Mouse (Mus musculus): ENCODE data around the gene Bloc1s2. TPM values are rescaled to one million over a fixed set of nuclear protein-coding genes. Genes with fewer than 3 reads are reported as not detected.
A peak's percentile ranks its signal among the peaks of the same experiment; 100 is the strongest.
"Not testable (repeated sequence)": the region's sequence is repeated elsewhere in the genome, so short reads cannot be mapped to it uniquely, and the experiment has no call there.

Gene Bloc1s2
- polyA plus RNA-seq, 1 experiment: 55.9 TPM

DNA sequence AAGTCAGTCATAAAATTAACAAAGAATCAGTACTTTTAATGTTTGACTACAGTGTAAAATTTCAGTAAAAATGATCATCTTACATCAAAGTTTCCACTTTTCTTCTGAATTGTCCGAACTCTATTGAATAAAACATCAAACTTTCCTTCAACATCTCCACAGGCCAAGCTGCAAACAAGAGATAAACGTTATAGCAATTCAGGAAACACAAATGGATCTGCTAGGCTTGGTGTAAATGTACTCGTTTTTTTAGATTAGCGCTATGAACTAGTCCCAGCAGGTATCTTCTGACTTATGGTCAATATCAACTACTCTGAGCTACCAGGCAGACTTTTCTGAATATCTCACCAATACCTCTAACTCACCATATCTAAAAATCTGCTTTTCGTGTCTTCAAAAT is 13.3 kb downstream of the Bloc1s2 start:
- H3K27ac ChIP-seq (ENCODE audit: insufficient read depth, low read depth, low read length): no peak overlapping the region
- H3K4me1 ChIP-seq (ENCODE audit: control insufficient read depth, insufficient read depth, low read length): peaks cover 7% of the 10 kb centered on the region; the same call in 1 of the 2 replicates
- H3K4me3 ChIP-seq (ENCODE audit: insufficient read depth, low read length): no peak overlapping the region
- TF ChIP-seq CTCF (IDR thresholded peaks at IDR 0.05; ENCODE audit: low read depth, low read length) (no peak), POLR2A (IDR thresholded peaks at IDR 0.05; ENCODE audit: borderline replicate concordance, low read depth, low read length) (no peak)

DNA sequence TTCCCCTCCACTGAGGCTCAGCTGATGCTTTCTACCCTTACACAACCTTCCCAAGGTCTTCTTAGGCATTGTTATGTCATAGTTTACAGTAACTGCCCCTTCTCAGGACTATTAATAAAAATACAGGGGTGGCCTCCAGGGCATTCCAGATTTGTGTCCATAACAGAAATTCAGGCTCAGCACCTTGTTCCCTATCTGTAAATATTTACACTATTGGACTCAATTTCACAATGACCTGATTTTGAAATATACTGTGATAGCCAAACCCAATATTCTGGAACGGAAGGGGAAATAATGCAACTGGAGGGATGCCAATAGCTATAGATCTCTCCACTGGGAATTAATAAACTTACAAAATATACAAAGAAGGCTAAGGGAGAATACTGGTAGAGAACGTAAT is 17.7 kb downstream of the Bloc1s2 start:
- TF ChIP-seq CTCF (IDR thresholded peaks at IDR 0.05; ENCODE audit: low read depth, low read length): no peak
- TF ChIP-seq POLR2A (IDR thresholded peaks at IDR 0.05; ENCODE audit: borderline replicate concordance, low read depth, low read length): no peak
- no peak overlapping the region for H3K27ac ChIP-seq (ENCODE audit: insufficient read depth, low read depth, low read length)

DNA sequence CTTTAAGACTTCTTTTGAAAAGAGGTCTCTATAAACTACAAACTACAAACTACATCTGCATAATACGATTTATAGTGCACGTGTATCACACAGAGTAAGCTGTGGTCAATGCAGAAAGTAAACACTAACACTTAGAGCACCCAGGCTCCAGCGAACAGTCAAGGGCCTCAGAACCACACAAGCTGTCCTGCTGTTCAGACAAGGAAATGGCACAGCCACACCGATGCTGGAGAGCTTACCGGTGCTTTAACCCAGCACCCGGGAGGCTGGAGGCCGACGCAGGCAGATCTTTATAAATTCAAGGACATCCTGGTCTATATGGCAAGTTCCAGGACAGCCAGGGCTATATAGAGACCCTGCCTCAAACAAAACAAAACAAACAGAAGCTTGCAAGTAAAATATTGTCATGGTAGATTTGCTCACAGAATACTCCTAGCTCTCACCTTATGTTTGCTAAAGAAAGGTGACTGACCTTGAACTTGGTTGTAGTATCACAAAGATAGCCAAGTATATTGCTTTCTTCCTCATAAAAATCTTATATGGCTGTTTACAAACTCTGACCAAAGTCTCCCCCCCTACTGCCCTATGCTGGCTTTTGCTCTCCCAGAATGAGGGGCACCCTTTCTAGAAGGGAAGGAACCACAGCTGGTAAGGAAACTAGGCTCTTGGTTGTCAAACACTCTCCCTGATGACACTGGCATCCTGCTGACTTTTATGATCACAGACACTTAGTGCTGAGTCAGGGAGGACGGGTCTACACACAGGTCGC is 18.3 kb downstream of the Bloc1s2 start:
- TF ChIP-seq CTCF (IDR thresholded peaks at IDR 0.05; ENCODE audit: low read depth, low read length): no peak
- Histone ChIP-seq H3K27ac (ENCODE audit: insufficient read depth, low read depth, low read length) (no peak overlapping the region), H3K4me3 (ENCODE audit: insufficient read depth, low read length) (no peak overlapping the region)

More for the DNA sequence above, 17.7 kb downstream of the Bloc1s2 start:
- H3K4me1 ChIP-seq (ENCODE audit: control insufficient read depth, insufficient read depth, low read length): no peaks in the 10 kb centered on the region
- no peak overlapping the region for H3K4me3 ChIP-seq (ENCODE audit: insufficient read depth, low read length)

GRCm38 (mm10) chr19:44121137-44121536 is 25.1 kb downstream of the Bloc1s2 start:
- H3K27ac ChIP-seq (ENCODE audit: insufficient read depth, low read depth, low read length): no peak overlapping the region
- peaks cover 11% of the 10 kb centered on the region for H3K4me1 ChIP-seq (ENCODE audit: control insufficient read depth, insufficient read depth, low read length)
- TF ChIP-seq POLR2A (IDR thresholded peaks at IDR 0.05; ENCODE audit: borderline replicate concordance, low read depth, low read length) (no peak), CTCF (IDR thresholded peaks at IDR 0.05; ENCODE audit: low read depth, low read length) (no peak)
- H3K4me3 ChIP-seq (ENCODE audit: insufficient read depth, low read length): no peak overlapping the region

More for the DNA sequence above, 18.3 kb downstream of the Bloc1s2 start:
- H3K4me1 ChIP-seq (ENCODE audit: control insufficient read depth, insufficient read depth, low read length): no peaks in the 10 kb centered on the region

- H3K4me1 ChIP-seq (ENCODE audit: control insufficient read depth, insufficient read depth, low read length): peaks cover 11% of the 10 kb centered on the region
- H3K4me3 ChIP-seq (ENCODE audit: insufficient read depth, low read length); H3K27ac ChIP-seq (ENCODE audit: insufficient read depth, low read depth, low read length): not testable (repeated sequence)
Measured at GRCm38 (mm10) chr19:44120686-44121085, 25.6 kb downstream of the Bloc1s2 start.

DNA sequence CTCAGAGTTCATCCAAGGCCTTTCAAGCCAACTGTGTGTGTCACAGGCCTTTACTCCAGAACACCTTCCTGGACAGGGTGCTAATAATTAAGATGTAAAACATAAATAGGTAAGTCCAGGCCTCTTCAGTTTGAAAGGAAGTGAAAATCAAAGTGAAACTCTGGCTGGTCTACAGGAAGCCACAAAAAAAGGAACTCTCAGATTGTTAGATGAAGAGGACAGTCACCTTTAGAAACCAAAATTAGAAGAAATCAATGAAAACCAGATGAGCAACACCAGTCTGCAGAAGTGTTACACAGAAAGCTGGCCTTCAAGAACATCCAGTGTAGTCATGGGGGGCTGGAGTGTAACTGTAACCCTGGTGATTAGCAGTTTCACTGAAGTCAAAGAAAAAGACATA is 28.5 kb downstream of the Bloc1s2 start:
- Histone ChIP-seq H3K27ac (ENCODE audit: insufficient read depth, low read depth, low read length) (no peak overlapping the region), H3K4me3 (ENCODE audit: insufficient read depth, low read length) (no peak overlapping the region), H3K4me1 (ENCODE audit: control insufficient read depth, insufficient read depth, low read length) (peaks cover 11% of the 10 kb centered on the region)
- no peak for TF ChIP-seq CTCF (IDR thresholded peaks at IDR 0.05; ENCODE audit: low read depth, low read length)
- no peak for TF ChIP-seq POLR2A (IDR thresholded peaks at IDR 0.05; ENCODE audit: borderline replicate concordance, low read depth, low read length)

DNA sequence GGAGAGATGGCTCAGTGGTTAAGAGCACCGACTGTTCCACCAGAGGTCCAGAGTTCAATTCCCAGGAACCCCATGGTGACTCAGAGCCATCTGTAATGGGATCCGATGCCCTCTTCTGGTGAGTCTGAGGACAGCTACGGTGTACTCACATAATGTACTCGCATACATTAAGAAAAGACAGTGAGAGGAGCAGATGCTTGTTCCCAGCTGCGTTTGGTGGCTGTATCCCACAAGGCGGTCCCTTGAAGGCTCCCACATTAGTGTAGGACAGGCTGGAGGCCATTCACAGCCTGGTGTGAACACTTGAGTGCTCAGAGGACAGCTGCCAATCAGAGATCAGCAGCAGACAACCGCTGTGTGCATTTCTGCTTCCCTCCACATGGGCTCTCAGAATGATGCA is 34.5 kb downstream of the Bloc1s2 start:
- Histone ChIP-seq H3K27ac (ENCODE audit: insufficient read depth, low read depth, low read length) (no peak overlapping the region), H3K4me1 (ENCODE audit: control insufficient read depth, insufficient read depth, low read length) (peaks cover 15% of the 10 kb centered on the region), H3K4me3 (ENCODE audit: insufficient read depth, low read length) (no peak overlapping the region)
- no peak for TF ChIP-seq POLR2A (IDR thresholded peaks at IDR 0.05; ENCODE audit: borderline replicate concordance, low read depth, low read length)
- TF ChIP-seq CTCF (IDR thresholded peaks at IDR 0.05; ENCODE audit: low read depth, low read length): no peak

- TF ChIP-seq CTCF (IDR thresholded peaks at IDR 0.05; ENCODE audit: low read depth, low read length) (no peak), POLR2A (IDR thresholded peaks at IDR 0.05; ENCODE audit: borderline replicate concordance, low read depth, low read length) (no peak)
- Histone ChIP-seq H3K4me3 (ENCODE audit: insufficient read depth, low read length) (no peak overlapping the region), H3K27ac (ENCODE audit: insufficient read depth, low read depth, low read length) (no peak overlapping the region), H3K4me1 (ENCODE audit: control insufficient read depth, insufficient read depth, low read length) (peaks cover 20% of the 10 kb centered on the region)
Measured at GRCm38 (mm10) chr19:44110356-44110755, 35.9 kb downstream of the Bloc1s2 start.

DNA sequence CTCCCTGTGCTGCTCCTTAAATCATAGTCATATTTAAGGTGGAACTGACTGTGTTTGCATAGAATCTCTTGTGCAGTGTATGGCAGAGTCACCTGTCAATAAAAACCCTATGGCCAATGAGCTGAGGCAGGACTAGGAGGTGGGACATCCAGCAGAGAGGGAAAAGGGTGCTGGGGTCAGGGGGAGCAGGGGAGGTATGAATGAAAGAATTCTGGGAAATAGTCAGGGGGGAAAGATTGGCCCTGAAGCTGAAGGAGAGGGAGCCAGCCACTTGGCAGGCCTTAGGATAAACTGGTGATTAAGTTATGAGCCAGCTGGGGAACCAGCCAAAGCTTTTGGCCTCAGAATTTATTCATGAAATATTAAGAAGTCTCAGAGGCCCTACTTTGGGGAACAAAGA is 37.2 kb downstream of the Bloc1s2 start:
- peaks cover 28% of the 10 kb centered on the region for H3K4me1 ChIP-seq (ENCODE audit: control insufficient read depth, insufficient read depth, low read length)
- TF ChIP-seq CTCF (IDR thresholded peaks at IDR 0.05; ENCODE audit: low read depth, low read length): no peak
- peak overlapping the region; percentile 30; the same call in 1 of the 2 replicates for H3K27ac ChIP-seq (ENCODE audit: insufficient read depth, low read depth, low read length)
- no peak overlapping the region for H3K4me3 ChIP-seq (ENCODE audit: insufficient read depth, low read length)

- H3K27ac ChIP-seq (ENCODE audit: insufficient read depth, low read depth, low read length): peak overlapping the region; percentile 44
- no peak for TF ChIP-seq CTCF (IDR thresholded peaks at IDR 0.05; ENCODE audit: low read depth, low read length)
- TF ChIP-seq POLR2A (IDR thresholded peaks at IDR 0.05; ENCODE audit: borderline replicate concordance, low read depth, low read length): no peak
Measured at GRCm38 (mm10) chr19:44107661-44108521, 38.4 kb downstream of the Bloc1s2 start.

More at GRCm38 (mm10) chr19:44107661-44108521, 38.4 kb downstream of the Bloc1s2 start:
- Histone ChIP-seq H3K4me1 (ENCODE audit: control insufficient read depth, insufficient read depth, low read length) (peaks cover 30% of the 10 kb centered on the region), H3K4me3 (ENCODE audit: insufficient read depth, low read length) (peak overlapping the region; percentile 94)

All from bone marrow macrophage, adult 2 months (primary cell).